Mouse (Mus musculus): Measurements from ENCODE around the gene Slco2a1.

GRCm38 (mm10) chr9:103067651-103068050, 79.1 kb downstream of the Slco2a1 start:
- TF ChIP-seq CTCF (conservative IDR thresholded peaks at IDR 0.05 in 1 of 2, IDR thresholded peaks at IDR 0.05 in 1 of 2; ENCODE audit: low read depth in 2 of 2, low read length in 2 of 2) (no peak), POLR2A (IDR thresholded peaks at IDR 0.05; ENCODE audit: low read depth, low read length) (no peak), RAD21 (IDR thresholded peaks at IDR 0.05; ENCODE audit: low read depth, low read length) (no peak), TBP (conservative IDR thresholded peaks at IDR 0.05; ENCODE audit: low read depth, low read length) (no peak), MAFK (IDR thresholded peaks at IDR 0.05; ENCODE audit: insufficient replicate concordance, low read length) (no peak), IRF4 (IDR thresholded peaks at IDR 0.05; ENCODE audit: low read depth, low read length) (no peak), USF1 (IDR thresholded peaks at IDR 0.05; ENCODE audit: low read depth, low read length) (no peak), RCOR1 (conservative IDR thresholded peaks at IDR 0.05; ENCODE audit: low read depth, low read length) (no peak)

All from CH12.LX (cell line).